Mouse (Mus musculus): ENCODE results near the gene Gm49320. TPM values are rescaled to one million over a fixed set of nuclear protein-coding genes. Genes with fewer than 3 reads are reported as not detected.

Gene Gm49320
- not detected for total RNA-seq (2021)
- long read RNA-seq, experiment 1, partial matches to known transcripts = 0 of 14 reads
- long read RNA-seq, experiment 1, other reads (novel, unspliced or antisense) = 14 of 14 reads
- long read RNA-seq, experiment 2 = 0 reads

DNA sequence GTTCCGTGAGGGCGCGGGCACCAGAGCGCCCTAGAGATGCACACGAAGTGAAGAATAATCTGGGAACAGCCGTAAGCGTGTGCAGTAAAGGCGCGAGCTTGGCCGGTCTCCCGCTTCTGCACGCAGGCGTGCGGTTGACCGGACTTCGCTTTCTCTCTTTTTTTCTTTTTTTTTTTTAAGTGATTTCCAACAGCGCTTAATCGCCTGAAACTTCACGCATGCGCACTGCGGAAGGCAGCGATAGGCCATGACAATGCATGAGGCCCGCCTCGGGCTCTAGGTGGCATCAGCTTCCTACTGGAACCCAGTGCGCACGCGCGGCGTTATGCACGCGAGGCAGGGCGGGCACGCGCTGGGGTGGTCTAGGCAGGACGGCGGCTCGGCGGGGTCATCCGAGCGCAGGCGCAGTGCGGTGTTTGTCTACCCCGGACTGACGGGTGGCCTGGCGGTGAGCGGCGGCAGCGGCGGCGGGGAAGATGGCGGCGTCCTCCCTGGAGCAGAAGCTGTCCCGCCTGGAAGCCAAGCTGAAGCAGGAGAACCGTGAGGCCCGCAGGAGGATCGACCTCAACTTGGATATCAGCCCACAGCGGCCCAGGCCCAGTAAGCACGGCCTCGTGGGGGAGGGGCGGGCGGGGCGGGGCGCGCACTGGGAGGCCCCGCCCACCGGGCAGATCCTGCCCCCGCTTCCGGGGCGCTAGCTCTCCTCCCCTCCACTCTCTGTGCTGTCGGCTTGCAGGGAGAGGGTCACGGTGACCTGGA lies at the start of gene Gm49320, which contains the start of gene Map2k7:
Gm49320 (plus strand) TSS at position 432 of the 759 bp plus-strand sequence.
Map2k7 (plus strand) TSS at position 307 of the 759 bp plus-strand sequence.
- intact Hi-C loops (cut with DNase I) = loop anchor here (2.0 to 5.0 kb wide), 3 partner anchors 36 to 439 kb away; partner anchors contain the start of gene Timm44
- peak; percentile 100 for DNase-seq
- Histone ChIP-seq H3K4me3 (peak within 1 kb of the TSS; percentile 77), H3K27ac (peak within 1 kb of the TSS; percentile 96)
- peak; percentile 62 for TF ChIP-seq CTCF (IDR thresholded peaks at IDR 0.05)

DNA sequence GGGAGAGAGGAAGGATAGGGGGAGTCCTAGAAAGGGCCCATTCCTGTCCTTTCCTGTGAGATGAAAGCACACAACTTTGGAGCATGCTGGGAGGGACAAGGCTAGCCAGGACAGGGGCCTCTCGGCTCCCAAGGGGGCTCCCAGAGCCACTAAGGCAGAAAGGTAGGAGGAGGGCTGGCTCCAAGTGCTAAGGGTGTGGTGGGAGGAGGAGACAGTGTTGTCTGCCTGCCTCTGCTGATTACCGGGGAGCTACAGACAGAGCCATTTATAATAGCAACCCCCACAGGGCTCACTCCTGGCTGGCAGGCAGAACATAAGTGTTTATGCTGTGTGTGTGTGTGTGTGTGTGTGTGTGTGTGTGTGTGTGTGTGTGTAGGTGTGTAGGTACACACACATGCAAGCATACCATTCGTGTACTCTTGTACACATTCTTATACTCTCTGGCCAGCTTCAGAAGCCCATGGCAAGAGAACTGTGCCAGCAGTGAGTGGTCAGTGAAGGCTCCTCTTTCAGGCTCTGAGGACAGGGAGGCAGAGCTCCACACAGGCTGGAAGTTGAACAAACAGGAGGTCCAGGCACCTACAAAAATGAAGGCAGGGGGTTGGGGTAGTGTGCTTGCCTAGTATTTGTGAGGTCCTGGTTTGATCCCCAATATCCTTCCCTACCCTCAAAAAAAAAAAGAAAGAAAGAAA lies 49.5 kb upstream of the Gm49320 start:
- DNase-seq = no peak
- intact Hi-C loops (cut with DNase I) = no loop called here

DNA sequence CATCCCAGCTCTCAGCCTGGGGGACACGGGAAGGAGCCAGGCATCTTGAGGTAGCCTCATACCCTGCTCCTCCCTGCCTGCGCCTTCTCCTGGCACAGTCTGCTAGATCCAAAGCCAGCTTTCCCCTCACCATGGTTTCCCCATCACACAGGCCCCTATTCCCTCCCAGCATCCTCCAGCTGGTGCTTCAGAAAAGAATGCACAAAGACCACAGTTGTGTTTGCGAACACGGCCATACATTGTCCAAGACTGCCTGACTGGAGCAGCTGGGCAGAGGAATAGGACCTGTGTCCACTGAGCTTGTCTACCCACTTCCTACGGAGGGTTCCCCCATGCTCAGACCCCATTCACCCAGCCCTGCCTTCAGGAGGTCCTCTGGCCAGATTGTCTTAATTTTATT lies 46.4 kb upstream of the Gm49320 start:
- intact Hi-C loops (cut with DNase I) = loop anchor here (5.0 kb wide), 2 partner anchors 45 to 180 kb away; partner anchors contain the start of genes Gm49320 and Map2k7
- TF ChIP-seq CTCF (IDR thresholded peaks at IDR 0.05) = no peak
- no peak for DNase-seq
- Histone ChIP-seq H3K27ac (no peak overlapping the region), H3K4me3 (no peak overlapping the region)

More for the DNA sequence above, 49.5 kb upstream of the Gm49320 start:
- TF ChIP-seq CTCF (IDR thresholded peaks at IDR 0.05) = no peak
- Histone ChIP-seq H3K4me3 (no peak overlapping the region), H3K27ac (no peak overlapping the region)

DNA sequence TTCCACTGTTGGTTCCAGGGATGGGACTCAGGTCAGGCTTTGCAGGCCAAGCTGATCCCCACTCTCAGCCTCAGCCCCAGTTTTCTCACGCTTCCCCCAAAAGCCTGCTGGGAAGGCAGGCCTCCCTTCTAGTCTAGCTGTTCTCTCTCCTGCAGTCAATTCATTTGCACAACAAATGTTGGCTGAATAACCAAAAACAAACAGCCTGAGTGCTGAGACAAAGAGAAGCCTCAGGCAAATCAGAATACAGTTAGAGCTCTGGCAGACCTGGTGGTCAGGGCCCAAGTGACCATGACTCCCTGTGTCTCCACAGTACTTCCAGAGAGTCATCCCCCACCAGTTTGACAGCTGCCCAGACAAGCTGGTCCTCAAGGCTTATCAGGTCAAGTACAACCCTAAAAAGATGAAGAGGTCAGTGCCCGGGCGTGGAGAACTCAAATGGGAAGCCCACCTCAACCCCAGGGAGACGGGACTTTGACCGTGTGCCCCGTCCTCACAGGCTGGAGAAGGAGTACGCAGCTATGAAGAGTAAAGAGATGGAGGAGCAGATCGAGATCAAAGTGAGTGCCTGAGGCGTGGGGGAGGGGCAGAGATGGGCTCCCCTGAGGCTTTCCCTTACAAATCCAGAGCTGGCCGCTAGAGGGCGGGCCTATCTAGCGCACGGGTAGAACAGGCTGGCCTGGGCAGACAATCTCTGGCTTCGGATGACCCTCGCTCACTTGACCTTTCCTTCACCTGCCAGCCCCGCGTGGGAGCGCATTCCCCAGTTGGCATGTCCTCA lies 45.7 kb upstream of the Gm49320 start:
- peak overlapping the region; percentile 27 for H3K4me3 ChIP-seq
- TF ChIP-seq CTCF (IDR thresholded peaks at IDR 0.05) = peak; percentile 97
- H3K27ac ChIP-seq = peak overlapping the region; percentile 46
- DNase-seq = peak; percentile 90
- intact Hi-C loops (cut with DNase I) = loop anchor here (5.0 kb wide), 2 partner anchors 44 to 179 kb away; partner anchors contain the start of genes Gm49320 and Map2k7

DNA sequence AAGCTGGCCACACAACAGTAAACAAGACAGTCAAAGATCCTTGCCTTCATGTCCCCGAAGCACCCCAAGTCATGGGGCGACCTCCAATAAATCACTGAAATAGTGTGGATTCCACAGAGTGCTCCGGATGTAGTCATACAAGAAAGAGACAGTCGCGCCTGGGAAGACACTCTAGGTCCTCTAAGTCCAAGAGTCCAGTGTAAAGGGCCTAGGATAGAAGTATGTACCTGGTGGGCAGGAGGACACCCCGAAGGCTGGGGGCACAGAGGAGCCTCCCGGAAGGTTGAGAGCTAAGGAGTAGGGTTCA lies 45.1 kb upstream of the Gm49320 start:
- no peak for DNase-seq
- peak overlapping the region; percentile 27 for H3K4me3 ChIP-seq
- intact Hi-C loops (cut with DNase I) = loop anchor here (5.0 kb wide), 2 partner anchors 44 to 179 kb away; partner anchors contain the start of genes Gm49320 and Map2k7
- H3K27ac ChIP-seq = peak overlapping the region; percentile 46
- no peak for TF ChIP-seq CTCF (IDR thresholded peaks at IDR 0.05)

DNA sequence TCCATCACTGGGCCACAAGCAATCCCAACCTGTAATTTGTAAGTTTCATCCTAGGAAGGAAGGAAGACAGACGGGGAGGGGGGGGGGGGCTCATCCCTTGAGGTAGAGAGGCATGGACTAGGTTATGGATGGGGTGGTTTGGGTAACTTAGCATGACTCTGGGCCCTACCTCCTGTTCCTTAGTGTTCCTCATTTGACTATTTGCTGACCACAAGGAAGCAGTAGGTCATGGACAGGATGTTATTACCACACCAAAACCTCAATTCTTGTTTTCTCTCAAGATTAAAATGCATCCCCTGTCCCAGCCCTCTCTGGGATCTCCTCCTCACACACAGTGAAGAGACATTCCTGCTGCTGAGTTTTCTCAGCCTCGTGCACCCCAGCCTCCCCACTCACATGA lies 37.3 kb upstream of the Gm49320 start:
- Histone ChIP-seq H3K4me3 (no peak overlapping the region), H3K27ac (no peak overlapping the region)
- no peak for TF ChIP-seq CTCF (IDR thresholded peaks at IDR 0.05)
- DNase-seq = no peak
- intact Hi-C loops (cut with DNase I) = no loop called here

DNA sequence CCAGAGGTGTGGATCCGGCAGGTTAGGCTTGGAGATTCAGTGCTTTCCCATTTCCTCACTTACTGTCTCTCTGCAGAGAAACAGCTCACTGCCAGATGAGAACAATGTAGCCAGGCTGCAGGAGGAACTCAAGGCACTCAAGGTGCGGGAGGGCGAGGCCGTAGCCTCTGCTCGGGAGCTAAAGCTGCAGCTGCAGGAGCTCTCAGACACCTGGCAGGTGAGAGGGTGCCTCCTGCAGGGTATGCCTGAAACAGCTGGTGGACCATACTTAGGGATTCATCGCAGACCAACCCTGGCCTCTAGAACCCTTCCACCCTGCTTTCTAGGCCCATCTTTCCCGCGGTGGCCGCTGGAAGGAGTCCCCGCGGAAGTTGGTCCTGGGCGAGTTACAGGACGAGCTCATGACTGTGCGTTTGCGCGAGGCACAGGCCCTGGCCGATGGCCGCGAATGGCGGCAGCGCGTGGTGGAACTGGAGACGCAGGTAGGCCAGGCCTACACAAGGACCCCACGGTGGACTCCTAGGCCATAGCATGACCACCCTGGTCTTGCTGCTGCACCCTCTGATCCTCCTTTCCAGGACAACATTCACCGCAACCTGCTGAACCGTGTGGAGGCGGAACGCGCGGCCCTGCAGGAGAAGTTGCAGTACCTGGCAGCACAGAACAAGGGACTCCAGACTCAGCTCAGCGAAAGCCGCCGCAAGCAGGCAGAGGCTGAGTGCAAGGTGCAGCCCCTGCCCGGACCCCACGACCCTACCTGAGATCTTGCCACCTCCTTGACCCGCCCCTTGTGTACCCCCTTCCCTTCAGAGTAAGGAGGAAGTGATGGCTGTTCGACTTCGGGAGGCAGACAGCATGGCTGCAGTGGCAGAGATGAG lies 33.2 kb upstream of the Gm49320 start:
- no peak for TF ChIP-seq CTCF (IDR thresholded peaks at IDR 0.05)
- intact Hi-C loops (cut with DNase I) = no loop called here
- no peak for DNase-seq
- no peak overlapping the region for H3K27ac ChIP-seq
- H3K4me3 ChIP-seq = no peak overlapping the region

DNA sequence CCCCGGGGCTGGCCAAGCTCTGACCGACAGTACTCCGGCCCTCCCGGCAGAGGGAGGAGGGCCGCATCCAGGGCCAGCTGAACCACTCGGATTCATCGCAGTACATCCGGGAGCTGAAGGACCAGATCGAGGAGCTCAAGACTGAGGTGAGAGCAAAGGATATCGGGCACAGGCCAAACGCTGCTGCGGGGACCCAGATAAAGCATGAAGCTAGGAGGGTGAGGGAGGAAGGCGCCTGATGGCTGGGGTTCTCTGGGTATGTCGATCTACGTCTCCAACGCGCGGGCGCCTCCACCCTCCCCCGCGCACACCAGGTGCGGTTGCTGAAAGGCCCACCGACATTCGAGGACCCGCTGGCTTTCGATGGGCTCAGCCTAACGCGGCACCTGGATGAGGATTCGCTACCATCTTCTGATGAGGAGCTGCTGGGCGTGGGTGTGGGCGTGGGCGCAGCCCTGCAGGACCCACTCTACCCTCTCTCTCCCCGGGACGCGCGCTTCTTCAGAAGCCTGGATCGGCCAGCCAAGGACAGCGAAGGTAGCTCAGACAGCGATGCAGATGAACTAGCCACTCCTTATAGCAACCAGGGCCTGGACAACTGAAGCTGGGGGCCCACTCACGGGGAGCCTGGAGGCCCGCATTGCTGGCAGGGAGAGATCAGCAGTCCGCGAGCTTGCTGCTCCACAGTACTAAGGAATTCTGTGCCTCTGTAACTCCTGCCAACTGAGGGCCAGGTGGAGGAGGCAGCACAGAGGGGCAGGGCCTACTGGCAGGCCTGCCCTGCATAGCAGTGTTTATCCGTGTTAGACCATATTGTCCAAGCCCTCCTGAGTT lies 32.3 kb upstream of the Gm49320 start:
- no peak for DNase-seq
- intact Hi-C loops (cut with DNase I) = no loop called here
- Histone ChIP-seq H3K4me3 (no peak overlapping the region), H3K27ac (no peak overlapping the region)
- TF ChIP-seq CTCF (IDR thresholded peaks at IDR 0.05) = no peak

DNA sequence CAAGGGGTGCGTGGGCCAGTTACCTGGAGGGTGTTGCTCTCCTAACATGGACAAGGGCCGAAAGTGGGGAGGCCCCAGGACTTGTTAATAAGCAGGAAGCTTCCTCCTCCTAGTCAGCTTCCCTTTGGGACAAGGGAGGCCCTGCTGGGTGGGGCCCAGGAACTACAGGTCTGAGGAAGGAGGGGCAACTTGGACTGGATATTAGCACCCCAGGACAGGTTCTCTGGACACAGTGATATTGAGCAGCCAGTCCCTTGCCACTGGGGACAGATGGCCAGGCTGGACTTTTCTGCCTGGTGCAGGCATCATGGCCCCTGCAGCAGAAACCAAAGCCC lies 31.7 kb upstream of the Gm49320 start:
- no peak overlapping the region for H3K27ac ChIP-seq
- DNase-seq = no peak
- intact Hi-C loops (cut with DNase I) = no loop called here
- no peak for TF ChIP-seq CTCF (IDR thresholded peaks at IDR 0.05)
- H3K4me3 ChIP-seq = no peak overlapping the region

DNA sequence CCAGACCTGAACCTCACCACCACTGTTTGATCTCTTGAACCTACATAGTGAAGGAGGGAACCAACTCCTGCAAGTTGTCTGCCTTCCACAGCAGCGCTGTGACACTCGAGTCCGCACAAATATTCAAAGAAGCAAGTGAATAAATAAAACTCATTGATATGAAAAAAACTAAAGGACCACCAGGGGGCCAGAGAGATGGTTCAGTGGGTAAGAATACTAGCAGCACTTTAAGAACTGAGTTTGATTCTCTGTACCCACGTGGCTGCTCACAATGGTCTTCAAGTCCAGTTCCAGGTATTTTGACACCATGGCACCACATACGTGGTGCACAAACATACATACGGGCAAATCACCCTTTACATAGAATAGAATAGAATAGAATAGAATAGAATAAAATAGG lies 27.6 kb upstream of the Gm49320 start:
- no peak overlapping the region for H3K4me3 ChIP-seq
- intact Hi-C loops (cut with DNase I) = no loop called here
- DNase-seq = no peak
- TF ChIP-seq CTCF (IDR thresholded peaks at IDR 0.05) = no peak
- H3K27ac ChIP-seq = no peak overlapping the region

DNA sequence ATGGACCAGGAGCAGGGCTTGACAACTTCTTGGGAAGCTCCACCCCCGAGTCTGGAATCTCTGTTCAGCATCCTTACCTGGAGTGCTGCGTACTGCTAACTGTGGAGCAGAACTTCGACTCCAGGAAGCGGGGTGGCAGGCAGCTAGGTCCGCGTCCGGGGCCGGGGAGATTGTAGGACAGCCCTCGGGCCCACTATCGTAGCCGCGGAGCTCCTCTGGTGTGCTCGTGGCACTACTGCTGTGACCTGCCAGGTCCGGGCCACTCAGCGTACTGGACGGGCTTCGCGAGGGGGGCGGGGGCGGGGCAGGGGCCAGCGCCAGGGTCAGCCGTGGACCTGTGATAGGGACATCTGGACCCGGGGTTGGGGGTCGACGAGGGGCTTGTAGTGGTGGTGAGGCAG lies 25.9 kb upstream of the Gm49320 start:
- Histone ChIP-seq H3K4me3 (peak overlapping the region; percentile 72), H3K27ac (no peak overlapping the region)
- DNase-seq = no peak
- TF ChIP-seq CTCF (IDR thresholded peaks at IDR 0.05) = no peak
- intact Hi-C loops (cut with DNase I) = no loop called here

Data from gastrocnemius, adult 2 months (tissue).